Mouse (Mus musculus): ENCODE results near the gene Hdgfl2. TPM values are rescaled to one million over a fixed set of nuclear protein-coding genes. Genes with fewer than 3 reads are reported as not detected.
A peak's percentile ranks its signal among the peaks of the same experiment; 100 is the strongest.
"Not testable (repeated sequence)": the region's sequence is repeated elsewhere in the genome, so short reads cannot be mapped to it uniquely, and the experiment has no call there.

Gene Hdgfl2
- polyA plus RNA-seq, 1 experiment = 80.6 TPM

DNA sequence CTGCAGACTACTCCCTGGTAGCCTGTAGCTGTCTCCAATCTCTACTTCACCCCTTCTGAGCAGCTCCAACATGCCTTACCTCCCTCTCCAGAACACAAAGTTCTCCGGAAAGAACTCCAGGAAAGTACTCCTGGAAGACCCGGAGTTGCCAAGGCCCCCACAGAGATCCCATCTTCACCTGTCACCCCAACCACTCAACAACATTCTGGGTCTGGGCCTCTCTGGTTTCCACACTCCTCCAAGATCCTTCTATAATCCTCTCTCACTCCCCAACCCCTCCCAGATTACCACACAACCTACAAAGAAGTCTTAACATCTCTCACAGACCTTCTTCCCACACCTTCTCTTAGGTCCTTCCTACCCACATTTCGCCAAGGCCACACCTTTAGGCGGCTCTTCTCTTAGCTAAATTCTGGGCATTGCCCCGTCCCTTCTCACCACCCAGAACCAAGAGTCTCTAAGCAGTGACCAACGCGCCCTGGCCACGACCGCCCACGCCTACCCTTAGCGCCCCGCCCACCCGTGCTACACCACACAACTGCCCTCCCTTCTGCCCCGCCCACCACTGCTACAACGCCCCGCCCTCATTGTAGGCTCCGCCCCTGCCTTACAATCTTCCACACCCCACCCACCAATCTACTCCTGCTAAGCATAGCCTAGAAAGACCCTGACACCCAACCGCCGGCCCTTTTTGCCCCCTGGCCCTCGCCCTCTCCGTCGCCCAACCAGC is 5.2 kb upstream of the Hdgfl2 start:
- no peak for TF ChIP-seq POLR2A (IDR thresholded peaks at IDR 0.05; ENCODE audit: control insufficient read depth, extremely low read depth, insufficient read depth, low read length, poor library complexity)
- TF ChIP-seq CTCF (IDR thresholded peaks at IDR 0.05; ENCODE audit: borderline replicate concordance, control insufficient read depth, extremely low read depth, insufficient read depth, low read length, poor library complexity) = no peak
- 9% methylated on average over 22 of the region's 22 CpGs for WGBS
- peak; percentile 77 for DNase-seq
- Histone ChIP-seq H3K27me3 (ENCODE audit: control insufficient read depth, insufficient read depth, low read length) (no peaks in the 10 kb centered on the region), H3K4me1 (replicated peaks; ENCODE audit: control insufficient read depth, insufficient read depth, low read length) (peaks cover 14% of the 10 kb centered on the region), H3K27ac (ENCODE audit: control insufficient read depth, insufficient read depth, low read length) (peak overlapping the region; percentile 83), H3K4me3 (ENCODE audit: control insufficient read depth, insufficient read depth, low read length) (peak overlapping the region; percentile 83), H3K36me3 (ENCODE audit: control insufficient read depth, insufficient read depth, low read length) (peaks cover 16% of the 10 kb centered on the region)

- peak; percentile 97 for DNase-seq
Measured at GRCm38 (mm10) chr17:56074827-56075208, 4.6 kb upstream of the Hdgfl2 start, which contains the start of gene Ubxn6. Gene Ubxn6 (minus strand): TSS chr17:56075028.

DNA sequence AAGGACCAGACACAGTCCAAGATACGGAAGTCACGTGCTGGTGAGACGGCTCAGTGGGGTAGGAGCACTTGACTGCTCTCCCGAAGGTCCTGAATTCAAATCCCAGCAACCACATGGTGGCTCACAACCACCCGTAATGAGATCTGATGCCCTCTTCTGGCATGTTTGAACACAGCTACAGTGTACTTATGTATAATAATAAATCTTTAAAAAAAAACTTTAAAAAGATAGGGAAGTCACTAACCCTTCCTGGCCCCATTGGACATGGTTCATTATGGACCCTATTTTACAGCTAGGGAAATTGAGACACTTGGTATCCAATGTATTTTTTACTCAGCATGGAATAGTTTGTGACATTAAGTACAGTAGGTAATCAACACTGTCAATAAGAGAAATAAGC is 1.9 kb upstream of the Hdgfl2 start:
- Histone ChIP-seq H3K27ac (ENCODE audit: control insufficient read depth, insufficient read depth, low read length) (no peak overlapping the region), H3K4me3 (ENCODE audit: control insufficient read depth, insufficient read depth, low read length) (no peak overlapping the region), H3K4me1 (replicated peaks; ENCODE audit: control insufficient read depth, insufficient read depth, low read length) (peaks cover 31% of the 10 kb centered on the region), H3K36me3 (ENCODE audit: control insufficient read depth, insufficient read depth, low read length) (no peaks in the 10 kb centered on the region), H3K27me3 (ENCODE audit: control insufficient read depth, insufficient read depth, low read length) (no peaks in the 10 kb centered on the region)
- 91% methylated on average over 5 of the region's 5 CpGs for WGBS
- TF ChIP-seq CTCF (IDR thresholded peaks at IDR 0.05; ENCODE audit: borderline replicate concordance, control insufficient read depth, extremely low read depth, insufficient read depth, low read length, poor library complexity) (no peak), POLR2A (IDR thresholded peaks at IDR 0.05; ENCODE audit: control insufficient read depth, extremely low read depth, insufficient read depth, low read length, poor library complexity) (no peak)
- DNase-seq = no peak

More at GRCm38 (mm10) chr17:56074827-56075208, 4.6 kb upstream of the Hdgfl2 start, which contains the start of gene Ubxn6:
- peak within 1 kb of the TSS; percentile 83 for H3K27ac ChIP-seq (ENCODE audit: control insufficient read depth, insufficient read depth, low read length)
- H3K4me3 ChIP-seq (ENCODE audit: control insufficient read depth, insufficient read depth, low read length) = peak within 1 kb of the TSS; percentile 83
- peaks cover 11% of the 10 kb centered on the region for H3K36me3 ChIP-seq (ENCODE audit: control insufficient read depth, insufficient read depth, low read length)
- no peaks in the 10 kb centered on the region for H3K27me3 ChIP-seq (ENCODE audit: control insufficient read depth, insufficient read depth, low read length)
- WGBS = 1% methylated on average over 35 of the region's 35 CpGs
- peaks cover 14% of the 10 kb centered on the region for H3K4me1 ChIP-seq (replicated peaks; ENCODE audit: control insufficient read depth, insufficient read depth, low read length)
- TF ChIP-seq POLR2A (IDR thresholded peaks at IDR 0.05; ENCODE audit: control insufficient read depth, extremely low read depth, insufficient read depth, low read length, poor library complexity) = peak; percentile 75
- peak; percentile 46; the same call in 1 of the 2 replicates for TF ChIP-seq CTCF (IDR thresholded peaks at IDR 0.05; ENCODE audit: borderline replicate concordance, control insufficient read depth, extremely low read depth, insufficient read depth, low read length, poor library complexity)

DNA sequence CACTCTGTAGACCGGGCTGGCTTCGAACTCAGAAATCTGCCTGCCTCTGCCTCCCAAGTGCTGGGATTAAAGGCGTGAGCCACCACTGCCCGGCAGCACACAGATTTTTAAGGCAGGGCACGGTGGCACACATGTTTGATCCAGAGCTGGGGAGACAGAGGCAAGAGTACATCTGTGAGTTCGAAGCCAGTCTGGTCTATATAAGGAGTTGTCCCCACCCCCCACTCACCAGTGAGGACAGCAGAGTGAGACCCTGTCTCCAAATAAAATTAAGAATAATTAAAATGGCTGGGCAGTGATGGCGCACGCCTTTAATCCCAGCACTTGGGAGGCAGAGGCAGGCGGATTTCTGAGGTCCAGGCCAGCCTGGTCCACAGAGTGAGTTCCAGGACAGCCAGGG is 1.1 kb upstream of the Hdgfl2 start:
- H3K27me3 ChIP-seq (ENCODE audit: control insufficient read depth, insufficient read depth, low read length); H3K36me3 ChIP-seq (ENCODE audit: control insufficient read depth, insufficient read depth, low read length): not testable (repeated sequence)
- WGBS = 65% methylated on average over 9 of the region's 9 CpGs
- DNase-seq = peak; percentile 20
- H3K27ac ChIP-seq (ENCODE audit: control insufficient read depth, insufficient read depth, low read length) = peak overlapping the region; percentile 23; the same call in 1 of the 2 replicates
- 0 out of 2 replicates have a peak overlapping the region, but pooled peaks have one; percentile 3 for H3K4me3 ChIP-seq (ENCODE audit: control insufficient read depth, insufficient read depth, low read length)
- H3K4me1 ChIP-seq (replicated peaks; ENCODE audit: control insufficient read depth, insufficient read depth, low read length) = peaks cover 31% of the 10 kb centered on the region

- H3K27ac ChIP-seq (ENCODE audit: control insufficient read depth, insufficient read depth, low read length) = no peak overlapping the region
- H3K36me3 ChIP-seq (ENCODE audit: control insufficient read depth, insufficient read depth, low read length) = no peaks in the 10 kb centered on the region
- no peak for TF ChIP-seq CTCF (IDR thresholded peaks at IDR 0.05; ENCODE audit: borderline replicate concordance, control insufficient read depth, extremely low read depth, insufficient read depth, low read length, poor library complexity)
- TF ChIP-seq POLR2A (IDR thresholded peaks at IDR 0.05; ENCODE audit: control insufficient read depth, extremely low read depth, insufficient read depth, low read length, poor library complexity) = no peak
- peak; percentile 13 for DNase-seq
- no peaks in the 10 kb centered on the region for H3K27me3 ChIP-seq (ENCODE audit: control insufficient read depth, insufficient read depth, low read length)
- peaks cover 23% of the 10 kb centered on the region for H3K4me1 ChIP-seq (replicated peaks; ENCODE audit: control insufficient read depth, insufficient read depth, low read length)
- 1% methylated on average over 11 of the region's 11 CpGs for WGBS
- peak overlapping the region; percentile 88 for H3K4me3 ChIP-seq (ENCODE audit: control insufficient read depth, insufficient read depth, low read length)
Measured at GRCm38 (mm10) chr17:56079921-56080320, 487 bp downstream of the Hdgfl2 start.

DNA sequence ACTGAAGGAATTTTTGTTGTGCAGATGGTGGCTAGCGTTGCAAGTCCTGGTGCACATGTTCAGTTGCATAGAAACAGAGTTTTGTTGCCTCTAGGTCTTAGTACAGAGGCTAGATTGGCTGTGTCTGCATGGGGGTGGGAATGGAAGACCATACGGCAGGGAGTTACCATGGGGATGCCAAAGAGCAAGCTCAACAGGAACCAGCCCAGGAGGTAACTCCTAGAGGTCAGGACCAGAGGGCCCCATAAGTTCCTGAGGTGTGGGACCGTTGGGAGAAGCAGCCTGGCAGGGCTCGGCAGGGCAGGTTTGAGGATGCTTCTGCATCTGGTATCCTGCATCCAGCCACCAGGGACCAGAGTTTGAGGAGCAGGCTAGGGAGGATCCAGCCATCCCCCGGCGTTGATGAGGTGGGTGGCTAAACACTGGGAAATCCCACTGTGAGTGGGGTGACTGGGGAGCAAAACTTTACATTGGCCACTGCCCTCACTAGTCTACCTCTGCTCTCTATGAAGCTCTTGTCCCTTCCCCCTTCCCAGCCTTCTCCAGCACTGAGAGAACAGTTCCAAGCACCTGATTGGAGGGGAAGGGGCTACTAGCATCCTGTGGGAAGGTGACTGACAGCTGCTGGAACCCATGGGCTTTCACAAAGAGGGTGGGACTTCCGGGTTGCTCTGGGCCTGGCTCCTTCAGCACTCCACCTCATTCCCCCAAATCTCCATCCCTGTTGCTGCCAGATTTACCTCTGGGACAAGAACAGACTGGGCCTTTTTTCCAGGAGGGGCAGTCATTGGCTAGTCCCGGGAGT is 1.5 kb downstream of the Hdgfl2 start:
- DNase-seq = peak; percentile 18
- TF ChIP-seq CTCF (IDR thresholded peaks at IDR 0.05; ENCODE audit: borderline replicate concordance, control insufficient read depth, extremely low read depth, insufficient read depth, low read length, poor library complexity) (no peak), POLR2A (IDR thresholded peaks at IDR 0.05; ENCODE audit: control insufficient read depth, extremely low read depth, insufficient read depth, low read length, poor library complexity) (no peak)
- H3K4me3 ChIP-seq (ENCODE audit: control insufficient read depth, insufficient read depth, low read length) = no peak overlapping the region

More for the DNA sequence above, 1.5 kb downstream of the Hdgfl2 start:
- no peak overlapping the region for H3K27ac ChIP-seq (ENCODE audit: control insufficient read depth, insufficient read depth, low read length)
- no peaks in the 10 kb centered on the region for H3K36me3 ChIP-seq (ENCODE audit: control insufficient read depth, insufficient read depth, low read length)
- H3K4me1 ChIP-seq (replicated peaks; ENCODE audit: control insufficient read depth, insufficient read depth, low read length) = peaks cover 20% of the 10 kb centered on the region
- 51% methylated on average over 8 of the region's 8 CpGs for WGBS
- no peaks in the 10 kb centered on the region for H3K27me3 ChIP-seq (ENCODE audit: control insufficient read depth, insufficient read depth, low read length)

Measured in thymus, adult 2 months (tissue).